Mouse (Mus musculus) stomach, embryonic 15.5 days (tissue): ENCODE data around the gene Gnas. TPM values are rescaled to one million over a fixed set of nuclear protein-coding genes. Genes with fewer than 3 reads are reported as not detected.
A peak's percentile ranks its signal among the peaks of the same experiment; 100 is the strongest.

Experiments
- ATAC-seq: fragments of 200-750 bp; cut with Nextera tagmentation; 2 replicates; pipeline ENCODE4 v1.8.0; 2017; ENCODE audit warnings: low read depth, moderate number of reproducible peaks, moderate TSS enrichment; ENCODE audit not compliant: insufficient read depth, low FRiP score
- H3K27ac ChIP-seq: fragments of 300-500 bp; sonication (generic); 2 replicates; pipeline ENCODE4 v1.5.1; 2015; ENCODE audit warnings: mild to moderate bottlenecking, inconsistent platforms
- H3K27me3 ChIP-seq: fragments of 300-500 bp; sonication (generic); replicated peaks from 2 replicates; pipeline ENCODE4 v1.6.1; 2015; ENCODE audit warnings: inconsistent platforms
- H3K36me3 ChIP-seq: fragments of 300-500 bp; sonication (generic); 2 replicates; pipeline ENCODE4 v1.6.1; 2015; ENCODE audit warnings: inconsistent platforms
- H3K4me1 ChIP-seq: fragments of 300-500 bp; sonication (generic); 2 replicates; pipeline ENCODE4 v1.6.1; 2015; ENCODE audit warnings: inconsistent platforms
- H3K4me2 ChIP-seq: fragments of 300-500 bp; sonication (generic); 2 replicates; pipeline ENCODE4 v1.6.1; 2015; ENCODE audit warnings: mild to moderate bottlenecking, inconsistent platforms
- H3K4me3 ChIP-seq: fragments of 300-500 bp; sonication (generic); replicated peaks from 2 replicates; pipeline ENCODE4 v1.5.1; 2015; ENCODE audit warnings: inconsistent platforms
- H3K9ac ChIP-seq: fragments of 300-500 bp; sonication (generic); 2 replicates; pipeline ENCODE4 v1.6.1; 2015; ENCODE audit warnings: inconsistent platforms
- H3K9me3 ChIP-seq: fragments of 300-500 bp; sonication (generic); 2 replicates; pipeline ENCODE4 v1.6.1; 2016; ENCODE audit warnings: inconsistent platforms
- WGBS: fragments of 180-500 bp; shearing (Covaris S2); methylation state at CpG from one replicate; pipeline ENCODE4 v1.1.7; 2015; 5-methylcytosine and 5-hydroxymethylcytosine counted together
- polyA plus RNA-seq: library from polyadenylated mRNA; unstranded; fragments of >200 nt; fragmentation: Nextera tagmentation; extraction: Ambion mirVana; gene quantifications from 2 replicates; pipeline ENCODE4 v1.2.1, GENCODE M21; 2015

The Gnas gene
- polyA plus RNA-seq, 1 experiment from 2014 or later = 1,630 TPM

DNA sequence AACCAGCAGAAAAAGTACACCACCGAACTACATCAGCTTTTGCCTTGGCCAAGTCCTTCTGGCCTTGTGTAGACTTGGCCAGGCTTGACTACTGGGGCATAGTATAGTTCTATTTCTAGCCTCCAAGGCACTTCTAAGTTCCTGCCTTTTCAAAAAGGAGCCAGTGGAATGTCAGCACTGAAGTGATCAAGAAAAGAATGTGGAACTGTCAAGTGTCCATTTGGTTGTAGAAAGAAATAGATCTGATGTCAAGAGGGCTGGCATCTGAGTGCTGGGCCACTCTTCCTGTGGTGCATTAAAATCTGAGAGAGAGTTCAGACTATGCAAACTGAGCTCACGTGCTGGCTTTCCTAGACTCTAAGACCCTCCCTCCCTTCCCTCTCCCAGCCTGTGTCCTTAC lies 10.2 kb upstream of the Gnas start:
- H3K9me3 ChIP-seq = no peaks in the 10 kb centered on the region
- no peaks in the 10 kb centered on the region for H3K27me3 ChIP-seq
- 0 out of 2 replicates have a peak, but pooled peaks cover 4% of the 10 kb centered on the region for H3K36me3 ChIP-seq
- ATAC-seq = no peak
- H3K4me3 ChIP-seq = no peak overlapping the region
- H3K4me2 ChIP-seq = no peak overlapping the region
- H3K9ac ChIP-seq = no peak overlapping the region
- no peaks in the 10 kb centered on the region for H3K4me1 ChIP-seq
- no peak overlapping the region for H3K27ac ChIP-seq
- 74% methylated on average over 2 of the region's 2 CpGs for WGBS

DNA sequence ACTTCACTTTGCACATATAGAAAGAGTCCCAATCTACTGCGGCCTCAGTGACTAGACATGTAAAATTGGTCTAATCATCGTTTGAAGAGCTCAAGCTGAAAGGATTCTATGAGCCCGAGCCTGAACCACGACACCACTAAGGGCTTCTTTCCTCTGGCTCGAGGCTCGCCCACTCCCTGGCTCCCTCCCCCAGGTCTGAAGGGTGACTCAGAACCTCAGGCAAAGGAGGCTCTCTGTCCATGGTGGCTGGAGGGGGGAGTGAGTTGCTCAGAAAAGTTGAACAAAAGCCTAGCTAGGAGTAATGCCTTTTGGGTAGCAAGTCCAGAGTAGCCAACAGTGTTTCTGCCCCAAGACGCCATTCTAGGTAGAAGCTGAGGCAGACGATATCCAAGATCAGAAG lies 4.3 kb upstream of the Gnas start:
- no peak overlapping the region for H3K4me2 ChIP-seq
- H3K9ac ChIP-seq = no peak overlapping the region
- H3K4me1 ChIP-seq = peaks cover 2% of the 10 kb centered on the region; the same call in 1 of the 2 replicates
- H3K4me3 ChIP-seq = no peak overlapping the region
- H3K27ac ChIP-seq = no peak overlapping the region
- ATAC-seq = no peak; the same call in 1 of the 2 replicates
- H3K36me3 ChIP-seq = peaks cover 15% of the 10 kb centered on the region
- WGBS = 73% methylated on average over 8 of the region's 8 CpGs
- H3K27me3 ChIP-seq = no peaks in the 10 kb centered on the region
- H3K9me3 ChIP-seq = peaks cover 3% of the 10 kb centered on the region; the same call in 1 of the 2 replicates

DNA sequence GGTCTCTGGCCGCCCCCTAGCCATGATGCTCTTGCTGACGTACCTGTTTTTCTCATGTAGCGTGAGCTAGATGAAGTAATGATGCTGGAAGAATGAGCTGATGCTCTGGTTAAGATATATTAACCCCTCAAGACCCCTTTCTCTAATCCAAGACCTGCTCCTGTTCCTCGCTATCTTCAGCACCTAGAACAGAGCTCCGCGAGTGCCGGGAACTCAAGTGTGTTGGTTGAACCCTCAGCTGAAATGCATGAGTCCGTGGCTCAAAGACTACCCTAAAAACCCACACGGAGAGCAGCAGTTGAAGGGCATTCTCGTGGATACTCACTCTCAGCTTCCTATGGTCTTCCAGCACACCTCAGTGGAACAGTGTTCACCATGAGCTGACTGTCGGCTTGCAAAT lies 779 bp upstream of the Gnas start:
- Histone ChIP-seq H3K9ac (no peak overlapping the region), H3K4me1 (peaks cover 7% of the 10 kb centered on the region), H3K9me3 (peaks cover 7% of the 10 kb centered on the region), H3K4me2 (peak overlapping the region; percentile 54), H3K36me3 (peaks cover 44% of the 10 kb centered on the region), H3K27ac (no peak overlapping the region), H3K27me3 (peaks cover 22% of the 10 kb centered on the region), H3K4me3 (peak overlapping the region; percentile 33)
- no peak for ATAC-seq
- WGBS = 53% methylated on average over 11 of the region's 11 CpGs

DNA sequence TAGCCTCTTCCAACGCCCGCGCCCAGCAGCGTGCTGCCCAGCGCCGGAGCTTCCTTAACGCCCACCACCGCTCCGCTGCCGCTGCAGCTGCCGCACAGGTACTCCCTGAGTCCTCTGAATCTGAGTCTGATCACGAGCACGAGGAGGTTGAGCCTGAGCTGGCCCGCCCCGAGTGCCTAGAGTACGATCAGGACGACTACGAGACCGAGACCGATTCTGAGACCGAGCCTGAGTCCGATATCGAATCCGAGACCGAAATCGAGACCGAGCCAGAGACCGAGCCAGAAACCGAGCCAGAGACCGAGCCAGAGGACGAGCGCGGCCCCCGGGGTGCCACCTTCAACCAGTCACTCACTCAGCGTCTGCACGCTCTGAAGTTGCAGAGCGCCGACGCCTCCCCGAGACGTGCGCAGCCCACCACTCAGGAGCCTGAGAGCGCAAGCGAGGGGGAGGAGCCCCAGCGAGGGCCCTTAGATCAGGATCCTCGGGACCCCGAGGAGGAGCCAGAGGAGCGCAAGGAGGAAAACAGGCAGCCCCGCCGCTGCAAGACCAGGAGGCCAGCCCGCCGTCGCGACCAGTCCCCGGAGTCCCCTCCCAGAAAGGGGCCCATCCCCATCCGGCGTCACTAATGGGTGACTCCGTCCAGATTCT lies 812 bp downstream of the Gnas start:
- Histone ChIP-seq H3K27ac (no peak overlapping the region), H3K4me1 (peaks cover 7% of the 10 kb centered on the region), H3K27me3 (peaks cover 22% of the 10 kb centered on the region), H3K4me2 (peak overlapping the region; percentile 54), H3K4me3 (peak overlapping the region; percentile 33), H3K9ac (no peak overlapping the region), H3K9me3 (peaks cover 7% of the 10 kb centered on the region), H3K36me3 (peaks cover 44% of the 10 kb centered on the region)
- ATAC-seq = 0 out of 2 replicates have a peak, but pooled peaks have one; percentile 19
- 53% methylated on average over 58 of the region's 58 CpGs for WGBS

DNA sequence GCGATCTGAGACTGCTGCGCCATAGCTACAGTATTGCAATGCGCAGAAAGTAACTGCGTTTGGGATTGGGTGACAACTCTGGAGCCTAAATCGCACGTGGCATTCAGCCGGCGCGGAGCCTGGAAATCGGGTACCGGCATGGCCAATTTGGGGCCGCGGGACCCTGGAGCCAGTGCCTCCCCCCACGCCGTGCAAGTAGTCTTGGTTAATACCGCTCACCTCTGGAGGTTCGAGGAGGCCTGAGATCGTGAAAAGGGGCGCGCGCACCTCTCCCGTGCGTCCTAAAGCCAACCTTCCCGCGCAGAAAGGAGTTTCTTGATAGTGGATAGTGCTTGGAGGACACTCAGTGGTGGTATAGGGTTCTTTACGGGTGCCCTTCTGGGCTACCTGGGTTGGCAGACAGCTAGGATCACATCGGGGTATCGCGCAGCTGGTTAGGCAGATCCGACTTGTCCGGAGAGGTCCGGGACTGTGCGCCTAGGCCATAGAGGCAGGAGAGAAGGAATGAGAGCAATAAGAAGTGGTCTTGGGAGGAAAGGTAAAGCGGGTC lies 1.9 kb downstream of the Gnas start:
- peaks cover 22% of the 10 kb centered on the region for H3K27me3 ChIP-seq
- H3K4me3 ChIP-seq = peak overlapping the region; percentile 33
- peaks cover 44% of the 10 kb centered on the region for H3K36me3 ChIP-seq
- no peak overlapping the region for H3K27ac ChIP-seq
- peak overlapping the region; percentile 32; the same call in 1 of the 2 replicates for H3K4me2 ChIP-seq
- 55% methylated on average over 34 of the region's 34 CpGs for WGBS
- peaks cover 7% of the 10 kb centered on the region for H3K9me3 ChIP-seq
- no peak for ATAC-seq
- no peak overlapping the region for H3K9ac ChIP-seq
- H3K4me1 ChIP-seq = peaks cover 11% of the 10 kb centered on the region

DNA sequence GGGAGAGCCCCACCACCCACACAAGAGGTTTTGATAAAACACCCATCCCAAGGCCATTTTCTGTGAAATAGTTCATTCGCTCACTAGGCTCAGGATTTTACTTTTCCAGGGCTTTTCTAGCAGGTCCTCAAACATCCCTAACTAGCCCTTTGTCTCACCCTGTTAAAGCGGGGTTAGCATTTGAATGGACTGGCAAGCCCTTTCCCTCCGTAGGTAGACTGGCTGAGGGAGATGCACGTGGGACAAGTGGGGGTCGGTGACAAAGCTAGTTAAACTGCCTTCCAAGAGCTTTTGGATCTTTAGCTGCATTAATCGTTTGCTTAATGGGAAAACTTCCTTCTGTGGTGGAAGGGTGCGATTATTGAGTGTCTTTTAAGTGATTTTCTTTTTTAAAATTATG lies 3.8 kb downstream of the Gnas start:
- Histone ChIP-seq H3K4me3 (no peak overlapping the region), H3K4me2 (no peak overlapping the region), H3K4me1 (peaks cover 17% of the 10 kb centered on the region), H3K27me3 (peaks cover 22% of the 10 kb centered on the region), H3K9me3 (peaks cover 7% of the 10 kb centered on the region), H3K27ac (no peak overlapping the region), H3K36me3 (peaks cover 38% of the 10 kb centered on the region), H3K9ac (no peak overlapping the region)
- 37% methylated on average over 7 of the region's 7 CpGs for WGBS
- no peak for ATAC-seq

DNA sequence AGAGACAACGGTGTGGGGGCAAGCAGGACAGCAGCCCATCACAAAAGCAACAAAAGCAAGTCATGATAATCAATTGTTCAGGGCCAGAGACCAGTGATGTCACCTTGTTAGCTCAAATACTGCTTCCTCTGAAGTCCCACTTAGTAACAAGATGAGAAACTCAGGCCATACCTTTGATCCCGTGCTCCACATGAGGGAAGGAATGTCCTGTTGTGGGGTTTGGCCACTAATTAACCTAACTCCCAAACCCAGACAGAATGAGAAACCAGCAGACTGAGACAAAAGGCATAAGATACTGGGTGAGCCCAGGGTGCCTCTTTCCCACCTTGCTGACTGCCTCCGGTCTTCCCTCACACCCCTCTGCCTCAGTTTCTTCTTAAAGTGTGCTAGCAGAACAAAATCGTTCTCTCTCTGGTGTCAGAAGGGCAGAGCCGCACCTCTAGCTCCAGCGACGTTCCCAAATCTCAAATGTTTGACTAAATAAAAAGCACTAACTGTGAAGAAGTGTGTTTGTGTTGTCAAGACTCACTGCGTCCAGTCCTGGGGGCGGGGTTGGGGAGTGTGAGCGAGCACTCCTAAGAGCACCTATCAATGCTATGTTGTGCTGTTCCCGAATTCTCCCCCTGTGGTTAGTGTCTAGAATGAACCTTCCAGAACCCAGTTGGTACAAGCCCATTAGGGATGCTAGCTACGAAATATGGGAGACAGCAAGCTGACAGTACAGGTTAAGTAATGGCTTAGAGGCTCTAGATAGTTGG lies 4.7 kb downstream of the Gnas start:
- Histone ChIP-seq H3K4me3 (no peak overlapping the region), H3K27me3 (peaks cover 22% of the 10 kb centered on the region), H3K9me3 (peaks cover 7% of the 10 kb centered on the region), H3K36me3 (peaks cover 38% of the 10 kb centered on the region), H3K4me1 (peaks cover 17% of the 10 kb centered on the region), H3K27ac (no peak overlapping the region), H3K4me2 (no peak overlapping the region), H3K9ac (no peak overlapping the region)
- no peak for ATAC-seq
- 46% methylated on average over 12 of the region's 12 CpGs for WGBS

DNA sequence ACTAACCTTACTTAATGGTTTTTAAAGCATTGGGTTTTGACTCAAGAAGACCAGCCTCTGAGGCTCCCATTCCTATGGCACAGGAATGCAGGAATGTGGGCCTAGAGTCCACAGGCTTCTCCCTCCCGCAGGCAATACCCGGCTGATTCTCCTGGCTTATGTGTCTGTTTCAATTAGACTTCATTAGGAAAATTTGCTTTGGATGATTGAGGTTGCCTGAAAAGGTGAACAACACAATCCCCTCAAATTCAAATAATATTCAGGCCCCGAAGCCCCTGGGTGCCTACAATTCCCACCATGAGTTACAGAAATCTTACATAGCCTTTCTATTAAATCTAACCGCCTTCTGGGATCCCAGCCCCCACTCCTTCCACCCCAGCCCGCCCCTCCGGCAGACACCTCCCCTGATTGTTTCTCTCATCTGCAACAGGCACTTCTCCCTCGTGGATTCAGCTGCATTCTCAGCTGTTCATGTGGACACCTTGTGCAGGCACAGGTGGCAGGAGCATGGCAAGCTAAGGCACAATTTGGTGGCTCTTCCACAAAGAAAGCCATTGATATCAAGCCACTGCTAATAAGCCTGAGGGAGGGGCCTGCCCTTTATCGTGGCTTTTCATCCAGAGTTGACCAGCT lies 7.0 kb downstream of the Gnas start:
- Histone ChIP-seq H3K4me2 (peak overlapping the region; percentile 40; the same call in 1 of the 2 replicates), H3K9ac (no peak overlapping the region), H3K9me3 (no peaks in the 10 kb centered on the region; the same call in none of the 2 replicates), H3K4me3 (no peak overlapping the region; the same call in 1 of the 2 replicates), H3K27me3 (peaks cover 9% of the 10 kb centered on the region), H3K36me3 (peaks cover 15% of the 10 kb centered on the region), H3K4me1 (peaks cover 10% of the 10 kb centered on the region; the same call in 1 of the 2 replicates), H3K27ac (no peak overlapping the region)
- WGBS = 66% methylated on average over 8 of the region's 8 CpGs
- ATAC-seq = no peak

DNA sequence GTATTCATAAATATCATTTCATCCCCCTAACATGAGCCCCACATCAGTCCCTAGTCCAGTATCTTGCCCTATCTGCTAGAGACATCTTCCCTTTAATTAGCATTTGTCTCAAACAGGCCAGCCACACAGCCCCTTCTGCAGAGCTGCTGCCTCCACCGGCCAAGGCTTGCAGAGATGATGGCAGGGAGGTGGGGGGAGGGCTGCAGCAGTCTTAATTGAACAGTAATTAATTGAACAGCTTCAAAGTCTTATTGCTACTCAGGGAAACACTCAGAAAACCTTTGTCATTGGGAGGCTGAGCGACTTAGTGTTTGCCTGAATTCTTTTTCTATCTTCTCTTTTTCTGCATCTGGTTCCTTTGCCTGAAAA lies 7.5 kb downstream of the Gnas start:
- H3K4me2 ChIP-seq = peak overlapping the region; percentile 40
- WGBS = 55% methylated on average over 2 of the region's 2 CpGs
- peaks cover 4% of the 10 kb centered on the region for H3K27me3 ChIP-seq
- ATAC-seq = no peak
- H3K4me1 ChIP-seq = peaks cover 10% of the 10 kb centered on the region; the same call in 1 of the 2 replicates
- H3K36me3 ChIP-seq = peaks cover 10% of the 10 kb centered on the region; the same call in 1 of the 2 replicates
- H3K4me3 ChIP-seq = no peak overlapping the region; the same call in 1 of the 2 replicates
- no peak overlapping the region for H3K27ac ChIP-seq
- no peak overlapping the region for H3K9ac ChIP-seq
- H3K9me3 ChIP-seq = no peaks in the 10 kb centered on the region; the same call in 1 of the 2 replicates

DNA sequence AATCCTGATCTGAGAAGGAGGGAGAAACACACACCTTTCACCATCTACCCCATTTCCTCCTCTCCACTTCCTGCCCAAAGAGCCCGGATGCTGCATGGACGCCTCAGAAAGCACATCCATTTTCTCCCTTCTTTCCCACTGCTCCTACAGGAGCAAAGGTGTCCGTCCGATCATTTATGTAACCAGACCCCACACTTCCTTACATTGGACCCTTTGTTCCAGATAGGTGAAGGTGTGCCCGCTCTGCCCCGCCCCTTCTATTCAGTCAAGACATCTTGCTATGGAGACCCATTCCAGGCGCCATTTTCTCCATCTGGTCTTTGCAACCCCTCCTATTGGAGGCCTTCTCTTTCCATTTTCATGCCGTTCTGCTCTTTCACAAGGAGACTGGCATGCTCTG lies 10.3 kb downstream of the Gnas start:
- Histone ChIP-seq H3K9ac (peak overlapping the region; percentile 45; the same call in 1 of the 2 replicates), H3K4me3 (peak overlapping the region; percentile 61), H3K27ac (peak overlapping the region; percentile 76), H3K27me3 (peaks cover 24% of the 10 kb centered on the region), H3K4me1 (peaks cover 20% of the 10 kb centered on the region), H3K9me3 (peaks cover 16% of the 10 kb centered on the region; the same call in 1 of the 2 replicates), H3K36me3 (no peaks in the 10 kb centered on the region), H3K4me2 (peak overlapping the region; percentile 69)
- WGBS = 46% methylated on average over 8 of the region's 8 CpGs
- ATAC-seq = no peak

DNA sequence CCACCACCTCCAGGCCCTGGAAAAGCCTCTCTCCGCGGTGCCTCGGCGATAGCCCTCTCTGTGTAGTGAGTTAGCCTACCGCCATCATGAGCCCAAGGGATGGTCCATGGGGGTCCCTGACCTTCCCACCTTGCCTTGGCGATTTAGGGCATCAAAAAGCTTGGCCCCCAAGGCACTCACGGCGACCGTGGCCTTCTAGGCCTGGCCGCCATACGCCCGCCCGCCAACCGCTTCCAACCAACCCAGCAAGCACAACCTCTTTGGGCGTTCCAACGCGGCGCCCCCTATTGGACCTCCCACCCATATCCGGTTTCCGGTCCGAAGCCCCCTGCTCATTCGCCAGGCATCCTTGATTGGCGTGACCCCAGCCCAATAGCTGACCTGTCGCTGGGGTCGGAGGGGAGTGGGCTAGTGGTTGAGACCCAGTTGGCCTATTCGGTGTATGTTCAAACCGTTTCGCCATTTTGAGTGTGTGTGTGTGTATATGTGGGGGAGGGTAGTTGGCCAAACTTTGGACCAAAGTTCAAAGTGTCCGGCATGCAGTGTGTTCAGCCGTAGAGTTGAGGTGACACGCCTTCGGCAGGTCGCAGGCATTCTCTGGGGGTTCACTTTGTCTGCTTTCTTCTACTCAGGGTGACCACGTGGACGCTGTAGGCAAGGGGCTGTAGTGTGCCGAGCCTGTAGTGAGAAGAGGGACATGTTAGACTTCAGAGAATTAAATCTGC lies 11.2 kb downstream of the Gnas start:
- H3K36me3 ChIP-seq = no peaks in the 10 kb centered on the region
- H3K4me1 ChIP-seq = peaks cover 27% of the 10 kb centered on the region
- peak; percentile 90 for ATAC-seq
- H3K27ac ChIP-seq = peak overlapping the region; percentile 76
- 51% methylated on average over 36 of the region's 36 CpGs for WGBS
- H3K27me3 ChIP-seq = peaks cover 32% of the 10 kb centered on the region
- peak overlapping the region; percentile 69 for H3K4me2 ChIP-seq
- peak overlapping the region; percentile 61 for H3K4me3 ChIP-seq
- peak overlapping the region; percentile 45; the same call in 1 of the 2 replicates for H3K9ac ChIP-seq
- peaks cover 17% of the 10 kb centered on the region; the same call in 1 of the 2 replicates for H3K9me3 ChIP-seq
